Mouse (Mus musculus) v-Abl transformed pro-B cells (cell line): ENCODE results near the gene Ivl.

Source experiments
- in situ Hi-C, 2 experiments: fragments of 400-800 bp; cut with MboI; formaldehyde crosslinking; loops; one replicate each; pipeline ENCODE4 v1.15.1; 2025; ENCODE audit not compliant: unreplicated experiment in 2 of 2

The Ivl gene

GRCm38 (mm10) chr3:92573449-92574041, at the start of gene Ivl:
Gene Ivl, minus strand, starts transcription at chr3:92573735.
- in situ Hi-C loops, result no loop called here

- in situ Hi-C loops, result loop anchor here in 1 of 2 experiments (25.0 kb wide), 1 partner anchor 484 kb away; the partner anchor contains the start of gene Lelp1
Observed at GRCm38 (mm10) chr3:92621560-92621959, 48.0 kb upstream of the Ivl start, which contains the start of gene Lce6a. Gene Lce6a, minus strand, starts transcription at chr3:92621660.

DNA sequence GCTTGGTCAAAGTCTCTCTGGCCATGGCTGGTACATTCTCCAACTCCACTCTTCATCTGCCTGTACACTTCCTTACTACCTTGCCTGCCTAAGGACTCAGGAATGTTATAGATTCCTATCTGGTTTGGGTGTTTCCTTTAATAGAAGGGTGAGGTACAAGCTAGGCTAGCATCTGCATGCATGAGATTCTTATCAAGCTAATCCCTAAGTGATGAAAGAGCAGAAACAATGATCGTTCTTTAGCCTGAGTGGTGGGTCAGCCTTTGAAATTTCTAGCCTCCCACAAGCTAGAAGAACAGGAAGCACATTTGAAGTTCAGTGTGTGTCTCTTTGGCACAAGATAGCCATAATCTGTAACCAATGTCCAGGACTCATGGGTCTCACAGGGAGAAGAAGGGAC, 36.3 kb upstream of the Ivl start:
- in situ Hi-C loops, result loop anchor here in 1 of 2 experiments (25.0 kb wide), 1 partner anchor 473 kb away; the partner anchor contains the start of gene Lelp1

- in situ Hi-C loops, result loop anchor here in 1 of 2 experiments (25.0 kb wide), 1 partner anchor 470 kb away; the partner anchor contains the start of gene Lelp1
Observed at GRCm38 (mm10) chr3:92607392-92607791, 33.9 kb upstream of the Ivl start, which contains the start of gene 2210017I01Rik. Gene 2210017I01Rik, minus strand, starts transcription at chr3:92607492.

GRCm38 (mm10) chr3:92602169-92602568, 28.6 kb upstream of the Ivl start:
- in situ Hi-C loops, result loop anchor here in 1 of 2 experiments (25.0 kb wide), 1 partner anchor 465 kb away; the partner anchor contains the start of gene Lelp1

GRCm38 (mm10) chr3:92600456-92600855, 26.9 kb upstream of the Ivl start:
- in situ Hi-C loops, result loop anchor here in 1 of 2 experiments (25.0 kb wide), 1 partner anchor 463 kb away; the partner anchor contains the start of gene Lelp1

GRCm38 (mm10) chr3:92599973-92600372, 26.4 kb upstream of the Ivl start:
- in situ Hi-C loops, result loop anchor here (10.0 to 25.0 kb wide), 2 partner anchors 445 to 463 kb away; partner anchors contain the start of gene Lelp1 (in 1 of the 2)

- in situ Hi-C loops, result loop anchor here in 1 of 2 experiments (10.0 kb wide), 1 partner anchor 444 kb away; no protein-coding TSS in a partner anchor
Observed at GRCm38 (mm10) chr3:92598429-92598828, 24.9 kb upstream of the Ivl start.

DNA sequence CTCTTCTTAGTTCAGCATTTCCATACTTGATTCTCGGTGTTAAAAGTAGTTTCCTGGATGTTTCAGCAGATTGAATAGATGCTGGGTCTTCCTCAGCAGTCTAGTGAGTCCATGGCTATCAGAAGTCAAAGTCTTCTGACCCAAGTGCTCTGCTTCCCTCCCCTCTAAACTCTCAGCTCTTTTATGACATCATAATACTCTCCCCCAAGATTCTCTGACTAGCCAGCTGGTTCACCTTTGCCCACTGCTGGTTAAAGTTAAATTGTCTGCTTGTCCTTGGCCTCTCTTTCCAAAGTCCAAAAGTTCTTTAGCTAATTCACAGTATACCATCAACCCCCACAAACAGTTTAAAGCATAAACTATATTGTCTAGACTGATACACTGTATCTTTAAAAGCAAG, 15.3 kb upstream of the Ivl start, which contains the start of gene Smcp:
Gene Smcp (minus strand): TSS at position 140 of the 400 bp plus-strand sequence.
- in situ Hi-C loops, result no loop called here

- in situ Hi-C loops, result no loop called here
Observed at GRCm38 (mm10) chr3:92587190-92587589, 13.7 kb upstream of the Ivl start.

GRCm38 (mm10) chr3:92585055-92585454, 11.5 kb upstream of the Ivl start:
- in situ Hi-C loops, result no loop called here

GRCm38 (mm10) chr3:92583164-92583826, 9.8 kb upstream of the Ivl start:
- in situ Hi-C loops, result no loop called here

- in situ Hi-C loops, result no loop called here
Observed at GRCm38 (mm10) chr3:92579508-92579907, 6.0 kb upstream of the Ivl start.

- in situ Hi-C loops, result no loop called here
Observed at GRCm38 (mm10) chr3:92578652-92579413, 5.3 kb upstream of the Ivl start.

- in situ Hi-C loops, result no loop called here
Observed at GRCm38 (mm10) chr3:92572514-92573155, 900 bp downstream of the Ivl start.

- in situ Hi-C loops, result no loop called here
Observed at GRCm38 (mm10) chr3:92568752-92569151, 4.8 kb downstream of the Ivl start.

- in situ Hi-C loops, result no loop called here
Observed at GRCm38 (mm10) chr3:92565418-92565817, 8.1 kb downstream of the Ivl start.

GRCm38 (mm10) chr3:92534411-92534810, 39.1 kb downstream of the Ivl start, which contains the start of gene 2310046K23Rik:
Gene 2310046K23Rik, minus strand, starts transcription at chr3:92534511.
- in situ Hi-C loops, result no loop called here
